Mouse (Mus musculus) forebrain, embryonic 12.5 days (tissue): ENCODE measurements around the gene Eda2r. TPM values are rescaled to one million over a fixed set of nuclear protein-coding genes. Genes with fewer than 3 reads are reported as not detected.

Source experiments
- ATAC-seq: fragments of 200-750 bp; cut with Nextera tagmentation; 2 replicates; pipeline ENCODE4 v1.8.0; 2017; ENCODE audit warnings: moderate TSS enrichment; ENCODE audit not compliant: low FRiP score
- H3K27ac ChIP-seq: fragments of 300-500 bp; sonication (generic); 2 replicates; pipeline ENCODE4 v1.5.1; 2016; ENCODE audit warnings: mild to moderate bottlenecking
- H3K27me3 ChIP-seq: fragments of 300-500 bp; sonication (generic); 2 replicates; pipeline ENCODE4 v1.6.1; 2016; ENCODE audit warnings: mild to moderate bottlenecking
- H3K36me3 ChIP-seq: fragments of 300-500 bp; sonication (generic); replicated peaks from 2 replicates; pipeline ENCODE4 v1.6.1; 2016; ENCODE audit warnings: mild to moderate bottlenecking
- H3K4me1 ChIP-seq: fragments of 300-500 bp; sonication (generic); 2 replicates; pipeline ENCODE4 v1.6.1; 2016
- H3K4me2 ChIP-seq: fragments of 300-500 bp; sonication (generic); 2 replicates; pipeline ENCODE4 v1.6.1; 2016; ENCODE audit warnings: mild to moderate bottlenecking, moderate library complexity
- H3K4me3 ChIP-seq: fragments of 300-500 bp; sonication (generic); replicated peaks from 2 replicates; pipeline ENCODE4 v1.5.1; 2016; ENCODE audit warnings: mild to moderate bottlenecking
- H3K9ac ChIP-seq: fragments of 300-500 bp; sonication (generic); 2 replicates; pipeline ENCODE4 v1.6.1; 2016; ENCODE audit warnings: mild to moderate bottlenecking
- H3K9me3 ChIP-seq: fragments of 300-500 bp; sonication (generic); 2 replicates; pipeline ENCODE4 v1.6.1; 2016
- WGBS: fragments of 180-500 bp; shearing (Covaris S2); methylation state at CpG from one replicate; pipeline ENCODE4 v1.1.7; 2016; 5-methylcytosine and 5-hydroxymethylcytosine counted together
- polyA plus RNA-seq: library from polyadenylated mRNA; unstranded; fragments of >200 nt; fragmentation: Nextera tagmentation; extraction: Ambion mirVana; gene quantifications from 2 replicates; pipeline ENCODE4 v1.2.1, GENCODE M21; 2016

Gene Eda2r
- 1.1 and 1.4 TPM in 2 replicates for polyA plus RNA-seq

DNA sequence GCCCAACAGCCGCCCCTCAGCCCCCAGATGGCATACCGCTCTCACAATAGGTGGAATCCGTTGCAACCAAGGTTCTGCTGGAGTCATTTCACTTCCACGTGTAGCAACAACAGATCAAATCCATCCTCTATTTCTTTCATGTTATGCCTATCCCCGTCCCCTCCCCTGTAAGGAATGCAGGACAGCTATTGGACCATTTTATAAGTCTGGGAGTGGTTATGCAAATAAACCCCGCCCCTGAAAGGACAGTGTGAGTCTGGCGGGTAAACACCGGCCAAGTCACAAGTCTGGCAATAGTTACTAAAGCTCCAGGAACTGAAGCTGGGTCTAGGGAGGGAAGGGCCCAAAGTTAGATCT is at the start of gene Eda2r:
Gene Eda2r, minus strand, starts transcription at position 152 of the 357 bp plus-strand sequence.
- peak; percentile 93 for ATAC-seq
- Histone ChIP-seq H3K27ac (no peak within 1 kb of the TSS), H3K27me3 (no peaks in the 10 kb centered on the region), H3K9ac (no peak within 1 kb of the TSS), H3K4me2 (peak within 1 kb of the TSS; percentile 46), H3K36me3 (no peaks in the 10 kb centered on the region), H3K9me3 (no peaks in the 10 kb centered on the region), H3K4me3 (peak within 1 kb of the TSS; percentile 25), H3K4me1 (0 out of 2 replicates have a peak, but pooled peaks cover 4% of the 10 kb centered on the region)
- WGBS, result 26% methylated on average over 8 of the region's 8 CpGs

DNA sequence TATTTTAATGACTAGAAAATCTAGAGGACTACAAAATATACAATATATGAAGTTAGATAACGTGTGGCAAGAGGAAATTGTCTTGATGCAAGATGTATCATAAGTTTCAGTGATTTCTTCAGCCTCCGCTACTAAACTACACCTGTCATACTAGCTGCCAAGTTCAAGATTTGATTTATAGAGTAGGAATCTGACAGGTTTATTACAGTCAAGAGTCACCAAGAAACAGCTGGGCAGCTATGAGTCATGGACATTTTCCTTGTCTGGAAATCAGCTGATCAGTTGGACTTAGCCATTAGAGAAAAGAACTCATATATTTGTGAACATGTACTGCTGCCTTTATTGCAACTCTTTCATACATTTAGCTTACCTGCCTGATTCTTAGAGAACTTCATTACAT is 20.9 kb upstream of the Eda2r start:
- Histone ChIP-seq H3K27me3 (no peaks in the 10 kb centered on the region), H3K27ac (no peak overlapping the region), H3K4me3 (no peak overlapping the region), H3K36me3 (no peaks in the 10 kb centered on the region), H3K4me2 (no peak overlapping the region), H3K9ac (no peak overlapping the region), H3K9me3 (no peaks in the 10 kb centered on the region), H3K4me1 (no peaks in the 10 kb centered on the region)
- ATAC-seq, result no peak
- WGBS, result 82% methylated on average over 2 of the region's 2 CpGs

DNA sequence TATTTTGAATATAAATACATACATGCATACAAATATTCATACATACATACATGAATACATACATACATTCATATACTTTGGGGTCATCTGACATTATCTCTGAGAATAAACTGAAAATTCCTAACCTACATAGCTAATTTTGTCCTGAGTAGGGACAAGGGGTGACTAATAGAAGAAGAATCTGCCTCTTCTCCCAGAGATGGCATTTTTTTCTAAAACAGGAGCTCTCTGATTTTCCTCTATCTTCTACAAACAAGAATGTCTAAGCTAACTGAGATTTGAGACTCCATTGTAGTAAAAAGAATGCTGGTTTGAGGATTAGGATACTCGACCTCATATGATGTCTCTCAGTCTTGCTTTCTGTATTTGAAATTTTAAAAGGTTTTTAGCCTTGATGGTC is 1.1 kb upstream of the Eda2r start:
- H3K4me2 ChIP-seq, result no peak overlapping the region
- H3K36me3 ChIP-seq, result no peaks in the 10 kb centered on the region
- H3K27ac ChIP-seq, result no peak overlapping the region
- 0 out of 2 replicates have a peak, but pooled peaks cover 4% of the 10 kb centered on the region for H3K4me1 ChIP-seq
- no peak overlapping the region for H3K9ac ChIP-seq
- H3K4me3 ChIP-seq, result no peak overlapping the region
- H3K27me3 ChIP-seq, result no peaks in the 10 kb centered on the region
- no peaks in the 10 kb centered on the region for H3K9me3 ChIP-seq
- ATAC-seq, result no peak
- 71% methylated on average over 1 of the region's 1 CpGs for WGBS

DNA sequence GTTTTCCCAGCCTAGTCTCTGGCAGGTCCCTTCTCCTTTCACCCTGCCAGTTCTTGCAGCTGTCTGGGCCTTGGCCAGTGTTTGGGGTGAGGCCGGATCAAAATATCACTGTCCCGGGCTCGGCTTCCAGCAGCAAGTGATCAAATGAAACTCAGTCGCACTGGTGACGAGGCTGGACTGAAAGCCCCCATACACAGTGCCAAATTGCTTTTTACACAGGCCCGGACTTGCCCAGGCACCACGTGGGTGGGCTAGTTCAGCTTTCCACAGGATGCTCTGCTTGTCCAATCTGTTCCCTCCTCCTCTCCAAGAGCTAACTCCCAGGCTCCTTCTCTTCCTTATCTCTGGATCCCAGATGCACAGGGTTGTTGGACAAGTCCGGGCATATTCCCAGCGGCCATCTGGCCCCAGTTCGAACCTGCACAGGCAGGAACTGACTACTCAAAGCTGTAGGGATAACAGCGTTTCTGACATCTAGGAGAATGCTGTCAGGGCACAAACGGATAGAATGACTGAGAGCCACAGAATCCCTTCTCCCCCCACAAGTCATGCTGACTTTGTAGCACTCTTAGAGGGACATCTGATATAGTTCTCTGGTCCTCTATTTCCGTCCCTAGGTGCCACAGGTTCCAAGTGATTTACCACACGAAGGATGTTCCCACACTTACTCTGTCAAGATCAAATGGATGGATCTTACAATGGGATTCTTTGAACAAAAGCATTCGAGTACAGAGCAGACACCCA is 523 bp downstream of the Eda2r start:
- Histone ChIP-seq H3K9ac (no peak overlapping the region), H3K27me3 (no peaks in the 10 kb centered on the region), H3K27ac (no peak overlapping the region), H3K36me3 (no peaks in the 10 kb centered on the region), H3K9me3 (no peaks in the 10 kb centered on the region), H3K4me1 (0 out of 2 replicates have a peak, but pooled peaks cover 4% of the 10 kb centered on the region), H3K4me2 (peak overlapping the region; percentile 46), H3K4me3 (peak overlapping the region; percentile 25)
- 32% methylated on average over 15 of the region's 15 CpGs for WGBS
- peak; percentile 61; the same call in 1 of the 2 replicates for ATAC-seq

DNA sequence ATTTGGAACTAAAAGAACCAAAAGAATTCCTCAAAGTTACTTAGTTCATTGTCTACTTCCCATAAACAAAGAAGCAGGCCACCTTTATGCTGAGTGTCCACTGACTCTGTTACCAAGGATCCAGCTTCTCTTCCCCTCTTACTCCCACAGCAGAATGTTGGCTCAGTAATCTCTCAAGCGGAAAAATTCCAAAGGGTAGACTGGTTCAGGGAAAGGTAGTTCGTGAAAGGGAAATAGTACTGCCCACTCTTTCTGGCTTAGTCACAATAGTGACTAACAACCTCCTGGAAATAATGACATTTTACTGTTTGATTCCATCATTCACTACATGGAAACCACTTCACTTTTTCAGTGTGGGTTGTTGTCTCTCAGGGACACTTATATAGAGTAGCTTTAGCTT is 4.2 kb downstream of the Eda2r start:
- H3K4me1 ChIP-seq, result 0 out of 2 replicates have a peak, but pooled peaks cover 4% of the 10 kb centered on the region
- no peak for ATAC-seq

DNA sequence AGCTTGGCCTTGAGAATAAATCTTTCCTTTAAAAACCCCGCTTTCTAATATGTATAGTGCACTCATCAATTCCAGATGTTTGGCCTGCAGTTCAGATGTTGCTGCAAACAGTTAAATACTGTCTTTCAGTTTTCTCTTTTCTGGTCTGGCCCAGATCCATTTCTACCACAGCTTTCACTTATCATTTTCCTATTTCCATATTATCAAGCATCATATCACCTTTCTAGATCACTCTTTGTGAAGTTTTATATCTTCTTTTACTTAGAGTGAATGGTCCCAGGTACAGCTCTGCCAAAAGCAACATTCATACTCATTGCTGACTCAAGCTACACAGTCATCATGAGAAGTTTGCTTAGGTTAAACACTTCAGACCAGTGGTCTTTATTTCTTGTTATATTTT is 7.8 kb downstream of the Eda2r start:
- H3K9ac ChIP-seq, result no peak overlapping the region
- H3K9me3 ChIP-seq, result no peaks in the 10 kb centered on the region
- H3K27ac ChIP-seq, result no peak overlapping the region
- ATAC-seq, result no peak
- no peaks in the 10 kb centered on the region for H3K36me3 ChIP-seq
- 79% methylated on average over 1 of the region's 1 CpGs for WGBS
- no peak overlapping the region for H3K4me2 ChIP-seq
- H3K4me3 ChIP-seq, result no peak overlapping the region
- H3K27me3 ChIP-seq, result no peaks in the 10 kb centered on the region
- no peaks in the 10 kb centered on the region for H3K4me1 ChIP-seq

More for the DNA sequence above, 4.2 kb downstream of the Eda2r start:
- Histone ChIP-seq H3K36me3 (no peaks in the 10 kb centered on the region), H3K4me2 (no peak overlapping the region), H3K9me3 (no peaks in the 10 kb centered on the region), H3K4me3 (no peak overlapping the region), H3K9ac (no peak overlapping the region), H3K27me3 (no peaks in the 10 kb centered on the region), H3K27ac (no peak overlapping the region)
- WGBS, result 51% methylated on average over 2 of the region's 2 CpGs

DNA sequence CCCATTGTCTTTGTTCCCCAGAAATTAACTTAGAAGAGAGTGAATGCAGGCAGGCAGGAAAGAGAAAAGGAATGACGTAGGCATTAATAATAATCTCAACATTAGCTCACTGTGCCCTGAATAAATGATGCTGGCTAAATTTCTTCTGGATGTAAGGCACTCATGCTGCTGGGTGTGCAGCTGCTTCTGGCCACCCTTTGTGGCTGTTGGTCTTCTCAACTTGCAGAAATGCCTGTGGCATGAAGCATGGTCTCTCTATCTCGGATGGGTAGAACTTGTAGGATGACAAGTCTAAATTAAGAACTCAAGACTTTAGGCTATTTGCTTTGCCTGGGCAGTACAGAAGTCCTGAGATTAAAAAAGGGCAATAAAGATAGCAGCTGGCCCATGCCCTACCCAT is 8.3 kb downstream of the Eda2r start:
- 79% methylated on average over 2 of the region's 2 CpGs for WGBS
- Histone ChIP-seq H3K27me3 (no peaks in the 10 kb centered on the region), H3K4me2 (no peak overlapping the region), H3K4me1 (no peaks in the 10 kb centered on the region), H3K9ac (no peak overlapping the region), H3K9me3 (no peaks in the 10 kb centered on the region), H3K36me3 (no peaks in the 10 kb centered on the region), H3K4me3 (no peak overlapping the region), H3K27ac (no peak overlapping the region)
- no peak for ATAC-seq

DNA sequence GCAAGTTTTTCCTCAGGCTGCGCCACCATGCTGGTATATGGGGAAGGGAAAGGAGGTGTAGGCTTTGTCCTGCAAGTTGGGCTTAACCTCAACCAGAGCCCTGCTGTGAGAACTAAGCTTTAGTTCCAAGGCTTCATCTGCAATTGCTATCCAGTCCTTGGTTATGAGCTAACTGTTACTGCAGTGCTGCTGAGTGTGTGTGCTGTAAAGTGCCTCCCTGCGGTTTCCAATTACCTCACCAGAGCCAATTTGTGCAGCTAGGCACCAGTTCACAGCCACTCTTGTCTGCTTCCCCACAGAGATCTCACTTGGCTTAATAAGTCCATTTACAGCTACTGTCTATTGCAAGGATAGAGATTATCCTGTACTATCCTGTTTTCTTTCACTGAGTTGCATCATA is 16.1 kb downstream of the Eda2r start:
- 36% methylated on average over 2 of the region's 2 CpGs for WGBS
- no peak overlapping the region for H3K4me3 ChIP-seq
- H3K27me3 ChIP-seq, result no peaks in the 10 kb centered on the region
- H3K9me3 ChIP-seq, result no peaks in the 10 kb centered on the region
- H3K4me2 ChIP-seq, result no peak overlapping the region
- no peak; the same call in 1 of the 2 replicates for ATAC-seq
- no peaks in the 10 kb centered on the region for H3K36me3 ChIP-seq
- H3K9ac ChIP-seq, result no peak overlapping the region
- H3K27ac ChIP-seq, result no peak overlapping the region
- no peaks in the 10 kb centered on the region for H3K4me1 ChIP-seq

DNA sequence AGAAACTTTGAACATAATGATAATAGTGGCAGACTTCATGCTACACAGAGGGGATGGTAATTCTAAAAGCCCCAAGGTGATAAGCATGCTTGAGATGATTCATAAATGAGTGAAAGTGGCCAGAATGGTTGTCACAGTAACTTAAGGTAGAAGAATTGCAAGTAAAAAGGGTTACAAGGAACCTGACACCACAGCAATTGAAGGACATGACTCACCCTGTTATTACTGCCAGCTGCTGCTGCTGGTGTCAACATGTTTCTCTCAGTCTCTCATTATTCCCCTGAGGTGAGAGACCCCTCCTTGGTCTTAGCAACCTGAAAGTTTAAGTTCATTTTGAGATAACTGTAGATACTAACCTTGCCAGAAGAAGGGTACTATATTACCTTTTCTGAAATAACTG is 49.1 kb downstream of the Eda2r start:
- ATAC-seq, result no peak
- H3K36me3 ChIP-seq, result no peaks in the 10 kb centered on the region
- no peak overlapping the region for H3K4me3 ChIP-seq
- H3K27me3 ChIP-seq, result no peaks in the 10 kb centered on the region
- no peak overlapping the region for H3K4me2 ChIP-seq
- H3K4me1 ChIP-seq, result no peaks in the 10 kb centered on the region
- no peak overlapping the region for H3K27ac ChIP-seq
- H3K9ac ChIP-seq, result no peak overlapping the region
- no peaks in the 10 kb centered on the region for H3K9me3 ChIP-seq
